Mouse (Mus musculus) c-Kit-positive CD71-negative TER-119-negative erythroid progenitor cells, embryonic 14.5 days (primary cell): ENCODE results near the gene Slc25a12.
"Not testable (repeated sequence)": the region's sequence is repeated elsewhere in the genome, so short reads cannot be mapped to it uniquely, and the experiment has no call there.

Experiments used
- DNase-seq: peaks from one replicate; pipeline ENCODE4 v3.0.0-alpha.2; 2013; ENCODE audit warnings: low read depth

Slc25a12 gene

DNA sequence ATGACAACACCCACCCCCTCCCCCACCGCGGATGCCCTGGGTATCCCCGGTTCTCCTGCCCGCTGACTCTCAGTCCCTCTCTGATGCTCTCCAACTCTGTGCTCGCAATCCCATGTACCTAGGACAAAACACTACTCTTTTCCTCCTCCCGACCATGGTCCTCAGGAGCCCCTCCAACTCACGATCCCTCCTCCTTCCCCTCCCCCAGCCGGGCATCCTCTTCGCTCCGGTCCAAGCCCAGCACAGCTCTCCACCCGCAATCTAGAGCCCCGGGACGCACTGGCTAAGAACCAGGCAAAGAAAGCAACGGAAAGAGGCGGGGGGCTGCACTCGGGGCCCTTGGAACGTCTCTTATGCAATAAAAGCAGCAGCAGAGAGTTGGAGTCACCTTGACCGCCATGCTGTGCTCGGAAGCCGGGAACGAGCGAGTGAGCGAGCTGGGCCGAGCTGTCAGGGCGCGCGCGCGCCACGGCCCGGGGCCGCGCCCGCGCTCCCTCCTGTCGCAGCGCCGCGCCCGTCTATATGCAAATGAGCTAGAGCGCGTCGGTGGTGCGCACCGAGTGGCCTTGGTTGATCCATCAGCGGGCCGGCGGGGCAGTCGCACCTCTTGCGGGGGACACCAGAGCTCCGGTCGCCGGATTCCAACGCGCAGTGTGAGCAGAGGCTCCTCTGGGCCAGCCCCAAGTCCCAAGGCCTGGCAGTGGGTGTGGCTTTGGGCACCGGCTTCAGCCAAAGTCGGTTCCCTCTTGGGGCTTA lies at the start of gene Slc25a12:
Gene Slc25a12, minus strand, starts transcription at position 625 of the 756 bp plus-strand sequence.
- DNase-seq, result peak; percentile 58

DNA sequence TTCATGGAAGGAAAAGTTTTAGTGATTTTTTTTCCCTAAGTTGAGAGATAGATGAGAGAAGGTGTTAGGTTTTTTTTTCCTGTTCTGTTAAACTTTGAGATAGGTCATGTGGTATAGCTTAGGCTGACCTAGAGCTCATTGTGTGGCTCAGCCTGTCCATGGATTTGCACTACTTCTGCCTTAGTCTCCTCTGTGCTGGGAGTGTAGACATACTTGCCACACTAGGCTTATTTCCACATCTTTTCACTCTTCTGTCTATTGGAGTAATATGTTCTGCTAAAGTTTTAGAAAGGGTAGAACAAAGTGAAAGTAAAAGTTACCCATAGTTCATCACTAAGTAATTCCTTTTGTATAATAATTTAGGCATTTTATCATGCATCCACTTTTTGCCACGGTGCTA lies 38.1 kb upstream of the Slc25a12 start:
- DNase-seq, result no peak

DNA sequence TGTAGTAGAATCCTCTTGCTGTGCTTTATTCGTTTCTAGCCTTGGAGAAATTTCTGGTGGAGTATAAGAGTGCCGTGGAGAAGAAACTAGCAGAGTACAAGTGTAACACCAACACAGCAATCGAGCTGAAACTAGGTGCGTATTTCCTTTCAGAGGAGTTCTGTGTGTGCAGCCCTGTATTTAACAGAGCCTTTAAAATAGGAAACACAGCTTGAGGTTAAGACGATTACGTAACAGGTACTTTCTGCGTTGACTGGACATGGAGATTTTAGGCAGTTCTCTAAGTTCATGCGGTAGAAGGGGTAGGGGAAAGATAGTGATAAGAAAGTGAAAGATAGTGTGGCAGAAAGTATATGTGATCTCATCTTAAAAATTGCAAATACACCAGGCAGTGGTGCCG lies 22.3 kb upstream of the Slc25a12 start:
- DNase-seq, result no peak

DNA sequence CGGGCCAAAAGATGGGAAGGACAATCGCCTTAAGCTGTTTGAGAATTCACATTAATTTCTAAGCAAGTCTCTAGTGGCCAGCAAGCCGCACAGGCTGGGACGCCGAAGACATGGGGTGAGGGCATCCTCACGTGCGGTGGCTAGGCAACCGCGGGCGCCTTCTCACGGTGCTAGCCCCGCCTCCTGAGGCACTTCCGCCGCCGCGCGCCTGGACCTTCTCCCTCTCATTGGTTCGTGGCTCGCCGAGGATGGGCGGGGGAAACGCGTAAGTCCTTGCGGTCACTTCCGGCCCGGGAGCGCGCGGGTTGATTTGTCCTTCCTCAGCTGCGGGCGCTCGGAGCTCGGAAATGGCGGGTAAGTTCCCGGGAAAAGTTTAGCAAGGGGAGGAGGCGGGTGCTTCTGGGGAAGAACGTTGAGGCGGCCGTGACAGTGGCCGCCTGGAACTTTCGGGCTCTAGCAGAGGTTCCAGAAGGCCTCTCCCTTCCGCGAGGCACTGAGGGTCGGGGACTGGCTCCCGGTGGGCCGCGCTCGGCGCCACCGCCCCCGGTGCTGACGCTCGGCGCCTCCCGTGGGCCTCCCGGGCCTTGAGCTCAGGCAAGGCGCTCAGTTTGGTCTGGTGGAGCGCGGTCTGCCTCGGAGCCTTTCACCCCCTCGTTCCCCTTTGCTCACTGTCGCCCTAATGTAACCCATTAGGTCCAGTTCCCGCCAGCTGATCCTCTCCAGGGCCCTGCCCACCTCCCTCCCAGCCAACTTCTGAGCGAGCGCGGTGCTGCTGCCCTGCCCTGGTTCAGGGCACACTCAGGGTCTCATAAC lies 21.6 kb upstream of the Slc25a12 start, which contains the start of gene Hat1:
Gene Hat1, plus strand, starts transcription at position 8 of the 813 bp plus-strand sequence.
- DNase-seq, result peak; percentile 98

DNA sequence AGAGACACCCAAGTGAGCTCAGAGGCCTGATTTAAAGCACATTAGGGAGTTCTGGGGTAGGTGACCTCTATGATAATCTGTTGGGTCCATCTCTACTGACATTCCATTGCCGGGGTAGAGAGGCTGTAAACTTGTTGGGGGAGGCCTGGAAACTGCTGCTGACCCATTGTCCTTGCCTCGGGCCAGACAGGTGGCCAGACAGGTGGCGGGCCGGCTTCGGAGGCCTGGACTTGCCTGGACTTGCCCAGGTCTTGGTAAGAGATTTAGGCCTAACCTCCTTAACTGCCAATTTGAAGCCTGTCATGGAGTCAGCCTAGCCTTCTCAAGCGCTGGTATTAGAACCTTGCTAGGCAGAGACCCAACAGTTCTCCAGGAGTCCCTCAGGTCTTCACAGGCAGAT lies 20.2 kb upstream of the Slc25a12 start:
- no peak for DNase-seq

DNA sequence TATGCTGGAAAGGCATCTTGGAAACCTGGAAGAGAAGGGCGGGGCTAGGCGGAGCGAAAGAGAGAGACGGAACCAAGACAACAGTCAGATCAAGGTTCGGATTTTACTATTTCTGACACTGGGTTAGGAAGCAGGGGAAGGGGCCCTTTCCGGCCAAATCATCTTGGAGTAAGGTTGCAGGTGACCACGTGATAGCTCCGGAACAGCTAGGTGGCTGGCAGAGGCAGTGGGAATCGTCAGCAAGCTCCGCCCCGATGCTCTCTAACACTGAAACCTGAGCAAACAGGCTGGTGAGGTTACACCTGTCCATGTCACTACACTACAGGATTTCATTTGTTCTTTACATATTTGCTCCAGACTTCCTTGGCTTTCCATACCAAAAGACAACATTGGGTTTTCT lies 16.3 kb upstream of the Slc25a12 start:
- DNase-seq, result no peak

DNA sequence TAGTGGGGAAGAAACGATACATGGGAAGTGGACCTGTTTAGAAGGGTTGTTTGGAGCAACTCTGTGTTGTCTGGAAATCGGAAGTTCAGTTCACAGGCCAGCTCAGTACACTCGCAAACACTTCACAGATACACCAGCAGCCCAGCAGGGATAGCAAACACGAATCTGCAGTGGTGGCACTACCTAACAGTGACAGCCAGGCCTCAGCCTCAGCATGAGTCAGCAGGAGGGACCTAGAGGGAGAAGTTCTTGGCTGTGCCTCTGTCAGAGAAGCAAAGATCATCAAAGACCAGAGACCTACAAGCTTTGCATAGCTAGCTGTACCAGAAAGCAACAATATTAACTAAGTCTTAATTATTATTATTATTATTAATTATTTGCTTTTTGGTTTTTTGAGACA lies 14.4 kb upstream of the Slc25a12 start:
- no peak for DNase-seq

- DNase-seq, result no peak
Measured at GRCm38 (mm10) chr2:71377426-71377825, 9.9 kb upstream of the Slc25a12 start.

DNA sequence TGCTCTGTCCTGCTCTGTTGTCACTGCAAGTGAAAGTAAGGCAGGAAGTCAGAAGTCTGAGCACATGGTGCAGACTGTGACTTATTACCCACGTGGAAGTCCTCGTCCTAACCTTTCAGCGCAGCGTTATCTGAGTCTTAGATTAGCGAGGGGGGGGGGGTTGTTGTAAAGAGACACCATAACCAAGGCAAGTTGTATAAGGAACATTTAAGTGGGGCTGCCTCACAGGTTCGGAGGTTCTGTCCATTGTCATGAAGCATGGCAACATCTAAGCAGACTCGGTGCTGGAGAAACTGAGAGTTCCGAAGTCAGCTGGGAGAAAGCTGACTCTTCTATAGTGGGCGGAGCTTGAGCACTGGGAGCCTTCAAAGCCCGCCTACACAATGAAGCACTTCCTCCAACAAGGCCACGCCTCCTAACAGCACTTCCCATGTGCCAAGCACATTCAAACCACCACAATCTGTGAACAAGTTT lies 8.9 kb upstream of the Slc25a12 start:
- DNase-seq, result no peak

DNA sequence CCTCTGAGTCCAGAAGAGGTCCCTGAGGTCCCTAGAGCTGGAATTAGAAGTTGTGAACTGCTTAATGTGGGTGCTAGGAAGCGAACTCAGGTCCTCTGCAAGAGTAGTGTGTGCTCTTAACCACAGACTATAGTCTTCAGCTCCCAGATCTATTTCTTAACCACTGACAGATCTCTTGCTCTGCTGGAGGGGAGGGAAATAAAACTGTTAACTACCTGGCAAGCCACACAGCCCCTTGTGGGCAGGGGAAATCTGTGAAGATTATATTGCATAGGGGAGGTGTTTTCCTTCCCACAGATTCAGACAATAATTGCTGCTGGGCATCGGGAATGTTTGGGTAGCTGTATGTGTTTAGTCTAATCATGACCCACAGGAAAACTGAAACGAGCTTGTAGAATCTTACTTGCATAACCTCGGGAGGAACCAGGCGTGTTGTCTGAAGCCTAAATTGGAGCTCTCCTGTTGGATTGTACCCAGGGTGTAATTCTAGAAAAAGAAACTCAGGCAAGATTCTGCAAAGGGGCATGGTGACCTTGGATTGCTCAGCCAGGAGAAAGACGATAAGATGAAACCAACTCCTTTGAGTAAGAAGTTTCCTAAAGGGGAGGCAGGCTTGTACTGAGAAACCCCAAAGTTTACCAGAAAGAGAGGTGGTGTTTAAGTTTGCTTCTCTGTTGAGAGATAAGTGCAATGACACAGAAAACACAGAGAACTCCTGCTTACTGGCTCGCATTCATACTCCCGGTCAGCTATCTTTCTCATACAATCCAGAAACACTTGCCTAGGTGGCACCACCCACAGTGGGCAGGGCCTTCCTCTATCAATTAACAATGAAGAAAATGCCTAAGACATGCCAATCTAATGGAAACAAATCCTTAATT lies 7.0 kb upstream of the Slc25a12 start:
- no peak for DNase-seq

- not testable (repeated sequence) for DNase-seq
Measured at GRCm38 (mm10) chr2:71372261-71372660, 4.7 kb upstream of the Slc25a12 start.

DNA sequence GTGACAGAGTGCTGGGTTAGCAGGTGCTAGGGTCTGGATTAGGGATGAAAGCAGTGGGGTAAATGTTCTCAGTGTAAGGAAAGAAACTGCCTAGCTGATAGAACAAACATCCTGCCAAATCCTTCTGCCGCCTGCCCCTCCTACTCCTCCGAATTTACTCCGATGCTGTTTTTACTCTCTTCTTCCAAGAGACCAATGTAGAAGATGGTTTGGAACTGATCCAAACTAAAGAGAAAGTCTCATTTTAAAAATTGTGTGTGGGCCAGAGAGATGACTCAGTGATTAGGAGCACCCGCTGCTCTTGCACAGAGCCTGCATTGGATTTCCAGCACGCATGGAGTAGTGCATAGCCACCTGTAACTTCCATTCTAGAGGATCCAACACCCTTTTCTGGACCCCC lies 4.2 kb upstream of the Slc25a12 start:
- DNase-seq, result no peak

DNA sequence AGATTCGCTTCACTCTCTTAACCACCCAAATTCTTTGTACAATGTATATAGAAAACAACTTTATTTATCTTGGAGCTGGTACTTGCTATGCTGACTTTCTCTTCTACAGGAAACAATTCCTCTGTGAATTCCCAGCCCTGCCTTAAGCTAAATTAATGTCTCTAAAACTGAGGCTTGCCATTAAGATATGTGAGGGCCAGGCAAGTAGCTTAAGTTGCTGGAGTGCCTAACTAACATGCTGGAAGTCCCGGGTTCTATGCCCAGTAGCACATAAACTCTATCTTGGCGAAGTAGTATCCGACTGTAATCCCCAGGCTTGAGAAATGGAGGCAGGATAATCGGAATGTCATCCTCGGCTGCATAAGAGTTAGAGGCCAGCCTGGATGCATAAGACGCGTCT lies 537 bp upstream of the Slc25a12 start:
- no peak for DNase-seq

DNA sequence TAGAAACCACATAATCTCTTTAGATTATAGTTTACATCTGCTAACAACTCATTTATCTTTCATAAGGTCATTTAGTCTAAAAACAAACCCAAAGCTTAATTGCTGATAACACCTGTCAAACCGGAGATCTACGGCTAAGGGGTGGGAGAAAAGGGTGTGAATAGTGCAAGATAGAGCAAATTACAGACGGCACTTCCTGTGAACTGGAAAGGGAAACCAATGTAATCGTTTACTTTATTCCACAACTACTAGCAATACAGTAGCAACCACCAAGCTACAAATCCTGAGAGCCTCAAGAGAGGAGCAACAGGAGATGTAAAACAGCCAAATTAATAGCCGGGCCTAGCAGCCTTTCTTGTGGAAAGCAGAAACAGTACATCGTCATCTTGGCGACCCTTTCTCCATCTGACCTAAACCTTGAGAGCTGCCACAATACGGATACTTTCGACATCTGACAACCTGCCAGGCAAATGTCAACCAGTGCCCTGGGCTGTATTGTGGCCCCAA lies 878 bp downstream of the Slc25a12 start:
- DNase-seq, result no peak

DNA sequence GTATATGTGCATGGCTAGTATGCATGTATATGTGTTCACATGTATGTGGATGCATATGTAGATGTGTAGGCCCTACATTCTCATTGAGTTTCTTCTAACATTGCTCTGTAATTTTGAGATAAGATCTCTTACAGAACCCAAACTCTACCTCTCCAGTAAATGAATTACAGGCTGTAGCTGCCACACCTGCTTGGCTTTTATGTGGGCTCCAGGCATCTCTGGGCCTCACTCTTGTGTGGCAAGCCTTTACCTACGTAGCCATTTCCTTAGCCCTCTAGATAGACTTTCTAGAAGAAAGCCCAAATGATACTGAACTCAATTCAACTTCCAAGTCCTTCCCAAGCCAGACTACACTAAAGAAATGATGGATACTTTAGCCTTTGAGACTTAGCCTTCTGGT lies 7.4 kb downstream of the Slc25a12 start:
- no peak for DNase-seq

- DNase-seq, result no peak
Measured at GRCm38 (mm10) chr2:71358347-71358746, 9.2 kb downstream of the Slc25a12 start.

GRCm38 (mm10) chr2:71354055-71354425 lies 13.5 kb downstream of the Slc25a12 start:
- no peak for DNase-seq

DNA sequence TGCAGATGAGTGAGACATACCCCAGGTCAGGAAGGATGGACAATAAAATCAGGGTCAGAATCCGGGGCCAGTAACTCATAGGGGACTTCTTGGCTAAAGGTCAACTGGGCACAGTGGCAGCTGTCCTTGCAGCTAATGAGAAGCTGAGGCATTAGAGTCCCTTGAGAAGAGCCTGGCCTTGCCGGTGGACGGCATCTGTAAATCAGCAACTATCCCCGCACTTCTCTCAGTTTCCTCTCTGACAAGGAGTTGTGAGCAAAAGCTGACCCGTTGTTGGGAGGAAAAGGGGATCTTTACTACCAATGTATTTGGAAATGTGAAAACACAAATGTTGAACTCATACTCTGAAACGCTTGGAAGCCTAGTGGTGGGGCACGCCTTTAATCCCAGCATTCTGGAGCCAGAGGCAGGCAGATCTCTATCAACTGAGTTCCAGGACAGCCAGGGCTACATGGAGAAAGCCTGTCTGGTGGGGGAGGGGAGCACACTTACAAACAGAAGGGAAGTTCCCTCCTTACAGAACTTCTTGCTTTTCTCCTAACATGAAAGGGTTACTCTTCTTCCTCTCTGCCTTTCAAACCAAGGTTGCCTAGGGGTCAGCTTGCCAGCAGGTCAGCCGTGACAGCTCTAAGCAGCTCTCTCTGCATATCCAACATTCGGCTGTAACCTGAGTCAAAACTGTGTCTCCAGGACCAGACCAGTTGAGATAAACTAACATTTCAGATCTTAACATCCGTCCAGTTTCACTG lies 14.1 kb downstream of the Slc25a12 start:
- no peak for DNase-seq

GRCm38 (mm10) chr2:71351727-71351987 lies 15.9 kb downstream of the Slc25a12 start:
- DNase-seq, result no peak

GRCm38 (mm10) chr2:71350904-71351726 lies 16.4 kb downstream of the Slc25a12 start:
- no peak for DNase-seq

- DNase-seq, result no peak
Measured at GRCm38 (mm10) chr2:71350181-71350580, 17.4 kb downstream of the Slc25a12 start.
